Mouse (Mus musculus) heart, adult 2 months (tissue): ENCODE data around the gene Lbhd1.

Experiments
- CTCF ChIP-seq: fragments of 200-600 bp; IDR thresholded peaks from 2 replicates; pipeline ENCODE4 v1.8.1; 2022; ENCODE audit warnings: antibody characterized with exemption, mild to moderate bottlenecking, moderate library complexity
- POLR2A ChIP-seq: fragments of 200-500 bp; IDR thresholded peaks from 2 replicates; pipeline ENCODE4 v1.6.1; 2011; ENCODE audit warnings: mild to moderate bottlenecking, low read depth, low read length, control low read depth; ENCODE audit not compliant: insufficient read depth

GRCm38 (mm10) chr19:8839103-8839907, 44.2 kb upstream of the Lbhd1 start, which contains the start of gene Gng3:
- no peak for TF ChIP-seq POLR2A
- TF ChIP-seq CTCF, result no peak
